Mouse (Mus musculus) gastrocnemius, adult 8-10 months (tissue): ENCODE measurements at regions not wholly inside any gene's neighbourhood (a gene's known extent, or its start where the extent isn't known, plus 50 kb on each side); places are given as distances from the start of the nearest gene placed in this dataset.

Source experiments
- DNase-seq, 2 experiments: peaks; one replicate each; pipeline ENCODE4 v3.0.0; 2022; ENCODE audit warnings: low spot score in 2 of 2

- DNase-seq: peak; percentile 41 to 42
Measured at GRCm38 (mm10) chr5:93328059-93328458, 61.0 kb downstream of the Ccng2 start.

GRCm38 (mm10) chr5:93330851-93331250, 63.8 kb downstream of the Ccng2 start:
- no peak for DNase-seq

GRCm38 (mm10) chr5:93353101-93353500, 86.0 kb downstream of the Ccng2 start:
- DNase-seq: no peak
